Mouse (Mus musculus): ENCODE data around the gene Bdkrb1. TPM values are rescaled to one million over a fixed set of nuclear protein-coding genes. Genes with fewer than 3 reads are reported as not detected.

Bdkrb1 gene
- 0.32 TPM for polyA plus RNA-seq (2017; shearing (Covaris generic))

DNA sequence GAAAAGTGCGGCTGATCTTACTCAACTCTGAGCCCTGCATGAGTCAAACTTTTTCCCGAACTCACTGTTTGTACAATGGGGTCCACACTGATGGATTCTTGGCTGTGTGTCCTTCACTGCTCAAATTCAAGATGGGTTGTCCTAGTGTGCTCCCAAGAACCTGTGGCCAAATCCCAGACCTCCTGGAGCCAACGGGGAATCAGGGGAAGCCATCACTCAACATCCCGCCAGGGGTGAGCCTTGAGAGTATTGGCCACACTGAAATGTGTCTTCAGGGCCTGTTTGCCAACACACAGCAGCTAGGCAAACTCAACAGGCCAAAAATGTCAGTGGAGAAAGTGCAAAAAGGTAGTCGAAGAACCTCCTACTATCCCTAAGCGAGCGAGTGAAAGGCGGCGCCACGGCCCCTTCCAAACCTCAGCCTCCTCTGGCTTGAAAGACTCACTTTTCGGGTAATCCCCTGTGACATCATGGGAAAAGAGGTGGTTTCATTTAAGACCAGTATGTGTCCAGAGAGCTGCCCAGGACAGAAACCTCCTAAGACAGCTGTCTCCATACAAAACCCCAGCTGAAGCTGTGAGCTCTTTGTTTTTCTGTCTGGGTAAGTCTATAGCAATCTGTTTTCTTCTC is at the start of gene Bdkrb1:
TSS of gene Bdkrb1 (plus strand) at position 505 of the 630 bp plus-strand sequence.

DNA sequence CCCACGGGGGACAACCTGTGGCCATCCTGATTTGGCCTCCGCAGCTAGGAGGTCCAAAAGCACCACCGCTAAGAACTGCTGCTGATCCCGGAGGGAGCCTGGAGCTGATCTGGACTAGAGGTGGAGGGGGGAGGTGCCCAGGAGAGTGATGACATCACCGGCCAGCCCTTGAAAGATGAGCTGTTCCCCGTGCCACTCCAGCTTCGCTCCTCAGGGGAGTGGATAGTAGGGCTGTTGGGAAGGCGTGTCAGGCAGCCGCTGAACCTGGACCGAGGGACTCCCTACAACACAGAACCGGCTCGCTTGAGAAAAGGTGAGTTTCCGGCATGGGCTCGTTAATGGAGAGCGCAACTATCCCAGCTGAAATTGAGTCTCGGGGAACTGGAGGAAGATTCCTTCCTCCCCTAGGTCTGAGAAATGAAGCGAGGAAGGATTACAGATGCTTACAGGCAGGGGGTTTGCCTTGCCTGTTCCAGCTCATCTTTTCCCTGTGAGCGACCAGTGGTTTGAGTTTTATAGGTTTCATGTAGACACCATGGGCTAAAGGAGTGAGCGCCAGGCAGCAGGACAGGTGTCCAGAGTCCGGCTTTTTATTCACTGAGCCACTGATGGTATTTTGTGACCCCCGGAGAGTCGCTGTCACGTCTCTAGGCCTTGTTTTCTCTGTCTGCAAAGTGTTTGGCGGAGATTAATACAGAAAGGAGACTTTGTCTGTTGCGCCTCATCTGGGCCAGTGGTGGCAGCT is 39.8 kb upstream of the Bdkrb1 start, which contains the start of gene Bdkrb2:
TSS of gene Bdkrb2 (plus strand) at position 291 of the 745 bp plus-strand sequence.

Other genes with a start within 250 kb of the Bdkrb1 start
- 0.64 TPM for gene D430019H16Rik, start 149.2 kb upstream of the Bdkrb1 start, polyA plus RNA-seq (2017; shearing (Covaris generic))
- not detected for gene Bdkrb2, start 39.9 kb upstream of the Bdkrb1 start, polyA plus RNA-seq (2017; shearing (Covaris generic))
- gene Gskip, start 81.7 kb downstream of the Bdkrb1 start, polyA plus RNA-seq (2017; shearing (Covaris generic)): 48.6 TPM
- gene Atg2b, start 82.1 kb downstream of the Bdkrb1 start, polyA plus RNA-seq (2017; shearing (Covaris generic)): 7.9 TPM
- gene Ak7, start 102.9 kb downstream of the Bdkrb1 start, polyA plus RNA-seq (2017; shearing (Covaris generic)): 0.64 TPM
- 329 TPM for gene Papola, start 181.6 kb downstream of the Bdkrb1 start, polyA plus RNA-seq (2017; shearing (Covaris generic))